Mouse (Mus musculus): ENCODE results near the gene Mettl2. TPM values are rescaled to one million over a fixed set of nuclear protein-coding genes. Genes with fewer than 3 reads are reported as not detected.
A peak's percentile ranks its signal among the peaks of the same experiment; 100 is the strongest.

The Mettl2 gene
- polyA plus RNA-seq, 1 experiment: 0.35 TPM

DNA sequence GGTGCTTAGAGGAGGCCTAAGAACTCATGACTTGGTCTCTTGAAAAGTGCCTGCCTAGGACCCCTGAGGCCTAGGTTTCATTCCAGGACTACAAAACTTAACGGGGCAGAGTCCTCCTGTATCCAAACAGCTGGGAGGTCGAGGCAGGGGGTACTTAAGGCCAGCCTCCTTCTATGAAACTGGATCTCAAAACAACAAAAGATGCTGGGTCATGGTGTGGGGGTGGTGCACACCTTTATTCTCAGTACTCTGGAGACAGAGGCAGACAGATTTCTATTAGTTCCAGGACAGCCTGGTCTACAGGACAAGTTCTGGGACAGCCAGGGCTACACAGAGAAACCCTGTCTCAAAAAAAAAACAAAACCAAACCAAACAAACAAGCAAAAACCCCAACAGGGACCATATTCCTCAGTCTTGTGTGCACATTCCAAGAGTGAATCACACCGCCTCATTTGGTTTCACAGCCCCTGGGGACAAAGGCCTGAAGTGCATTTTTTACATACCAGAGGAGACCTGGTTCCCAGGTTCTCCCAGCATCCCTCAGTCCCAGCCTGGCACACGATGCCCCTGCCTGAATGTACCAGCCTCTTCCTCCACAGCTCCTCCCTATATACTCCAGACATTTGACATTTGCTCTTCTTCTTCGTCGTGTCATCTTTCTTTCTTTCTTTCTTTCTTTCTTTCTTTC is 33.6 kb downstream of the Mettl2 start:
- TF ChIP-seq TAL1 (IDR thresholded peaks at IDR 0.05; ENCODE audit: low read length) (no peak), GATA1 (IDR thresholded peaks at IDR 0.05; ENCODE audit: low read length) (no peak)
- peaks cover 15% of the 10 kb centered on the region for H3K27me3 ChIP-seq (ENCODE audit: control insufficient read depth)
- H3K4me1 ChIP-seq (ENCODE audit: control insufficient read depth): peaks cover 54% of the 10 kb centered on the region

GRCm38 (mm10) chr11:105161411-105161810 is 35.2 kb downstream of the Mettl2 start:
- H3K36me3 ChIP-seq (ENCODE audit: control insufficient read depth): peaks cover 30% of the 10 kb centered on the region
- H3K4me1 ChIP-seq (ENCODE audit: control insufficient read depth): peaks cover 55% of the 10 kb centered on the region
- peaks cover 31% of the 10 kb centered on the region for H3K27me3 ChIP-seq (ENCODE audit: control insufficient read depth)
- H3K4me3 ChIP-seq (replicated peaks): no peak overlapping the region
- TF ChIP-seq TAL1 (IDR thresholded peaks at IDR 0.05; ENCODE audit: low read length) (no peak), GATA1 (IDR thresholded peaks at IDR 0.05; ENCODE audit: low read length) (no peak)
- H3K9me3 ChIP-seq (ENCODE audit: control insufficient read depth, low read length): peaks cover 21% of the 10 kb centered on the region

More for the DNA sequence above, 33.6 kb downstream of the Mettl2 start:
- Histone ChIP-seq H3K4me3 (replicated peaks) (no peak overlapping the region), H3K9me3 (ENCODE audit: control insufficient read depth, low read length) (peaks cover 5% of the 10 kb centered on the region), H3K36me3 (ENCODE audit: control insufficient read depth) (peaks cover 14% of the 10 kb centered on the region)

DNA sequence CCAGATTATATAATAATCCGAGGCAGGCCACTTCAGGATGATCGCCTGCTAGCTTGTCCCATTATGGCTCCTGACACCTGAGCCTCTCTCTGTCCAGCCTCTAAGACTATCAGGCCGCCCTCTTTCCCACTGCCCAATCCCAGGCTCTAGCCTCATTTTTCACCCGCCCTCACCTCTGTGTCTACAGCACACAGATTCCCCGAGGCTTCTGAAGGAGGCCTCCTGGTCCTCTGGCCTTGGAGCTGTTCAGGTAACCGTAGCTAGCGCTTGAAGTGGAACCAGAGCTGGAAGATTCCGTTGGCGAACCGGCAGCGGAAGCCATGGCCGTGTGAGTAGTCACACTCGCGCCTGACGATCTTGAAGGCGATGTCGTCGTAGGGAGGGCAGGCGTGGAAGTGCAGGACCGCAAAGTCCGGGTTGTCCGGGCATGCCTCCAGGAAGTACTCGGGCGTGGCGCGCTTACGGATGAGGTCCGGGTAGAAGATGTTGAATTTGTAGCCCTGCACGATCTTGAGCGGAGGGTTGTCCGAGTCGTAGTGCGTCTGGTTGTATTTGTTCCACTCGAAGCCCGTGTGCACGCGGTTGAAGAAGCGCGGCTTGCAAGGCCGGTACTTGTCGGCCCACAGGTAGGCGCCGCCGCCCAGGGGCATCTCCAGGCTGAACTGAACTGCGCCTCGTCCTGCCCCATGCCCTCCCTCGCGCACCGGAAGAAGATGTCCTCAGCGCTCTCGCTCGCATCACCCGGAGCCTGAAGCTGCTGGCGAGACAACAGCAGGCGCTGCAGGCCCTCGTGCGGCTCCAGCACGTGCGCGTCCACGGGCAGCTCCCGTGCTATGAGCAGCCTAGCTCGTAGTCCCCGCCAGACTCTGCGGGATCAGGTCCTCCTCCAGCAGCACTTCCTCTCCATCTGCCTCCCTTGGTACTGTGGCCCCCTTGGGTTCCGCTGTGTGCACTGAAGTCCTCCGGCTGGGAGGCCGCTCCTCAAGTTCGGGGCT is 38.6 kb downstream of the Mettl2 start:
- H3K9me3 ChIP-seq (ENCODE audit: control insufficient read depth, low read length): peaks cover 27% of the 10 kb centered on the region
- H3K27me3 ChIP-seq (ENCODE audit: control insufficient read depth): peaks cover 37% of the 10 kb centered on the region
- H3K4me3 ChIP-seq (replicated peaks): no peak overlapping the region
- peaks cover 38% of the 10 kb centered on the region for H3K4me1 ChIP-seq (ENCODE audit: control insufficient read depth)
- TF ChIP-seq TAL1 (IDR thresholded peaks at IDR 0.05; ENCODE audit: low read length) (no peak), GATA1 (IDR thresholded peaks at IDR 0.05; ENCODE audit: low read length) (no peak)
- H3K36me3 ChIP-seq (ENCODE audit: control insufficient read depth): peaks cover 46% of the 10 kb centered on the region

DNA sequence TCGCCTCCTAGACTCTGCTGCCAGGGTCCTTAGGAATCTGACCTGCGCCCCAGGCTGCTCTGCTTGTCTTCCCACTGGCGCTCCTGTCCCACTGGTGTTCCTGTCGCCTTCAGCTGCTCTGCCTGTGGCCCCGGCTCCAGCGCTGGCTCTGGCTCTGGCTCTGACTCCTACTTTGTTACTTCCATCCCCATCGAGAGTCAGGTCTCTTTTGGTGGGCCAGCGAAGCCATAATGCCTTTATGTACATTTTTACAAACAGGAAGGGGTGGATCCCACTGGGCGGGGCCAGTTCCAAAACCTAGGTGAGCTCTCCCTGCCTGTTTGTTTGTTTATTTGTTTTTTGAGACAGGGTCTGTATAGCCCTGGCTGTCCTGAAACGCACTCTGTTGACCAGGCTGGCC is 40.6 kb downstream of the Mettl2 start:
- H3K4me1 ChIP-seq (ENCODE audit: control insufficient read depth): peaks cover 45% of the 10 kb centered on the region
- H3K4me3 ChIP-seq (replicated peaks): no peak overlapping the region
- no peak for TF ChIP-seq GATA1 (IDR thresholded peaks at IDR 0.05; ENCODE audit: low read length)
- TF ChIP-seq TAL1 (IDR thresholded peaks at IDR 0.05; ENCODE audit: low read length): no peak
- H3K27me3 ChIP-seq (ENCODE audit: control insufficient read depth): peaks cover 37% of the 10 kb centered on the region
- peaks cover 47% of the 10 kb centered on the region for H3K36me3 ChIP-seq (ENCODE audit: control insufficient read depth)
- peaks cover 27% of the 10 kb centered on the region for H3K9me3 ChIP-seq (ENCODE audit: control insufficient read depth, low read length)

GRCm38 (mm10) chr11:105178516-105178915 is 52.3 kb downstream of the Mettl2 start, which contains the start of gene Tlk2:
TSS of gene Tlk2 (plus strand) at chr11:105178807.
- TF ChIP-seq GATA1 (IDR thresholded peaks at IDR 0.05; ENCODE audit: low read length): no peak
- no peak for TF ChIP-seq TAL1 (IDR thresholded peaks at IDR 0.05; ENCODE audit: low read length)
- Histone ChIP-seq H3K36me3 (ENCODE audit: control insufficient read depth) (peaks cover 44% of the 10 kb centered on the region), H3K9me3 (ENCODE audit: control insufficient read depth, low read length) (no peaks in the 10 kb centered on the region), H3K4me3 (replicated peaks) (peak within 1 kb of the TSS; percentile 86), H3K27me3 (ENCODE audit: control insufficient read depth) (no peaks in the 10 kb centered on the region), H3K4me1 (ENCODE audit: control insufficient read depth) (peaks cover 40% of the 10 kb centered on the region)

DNA sequence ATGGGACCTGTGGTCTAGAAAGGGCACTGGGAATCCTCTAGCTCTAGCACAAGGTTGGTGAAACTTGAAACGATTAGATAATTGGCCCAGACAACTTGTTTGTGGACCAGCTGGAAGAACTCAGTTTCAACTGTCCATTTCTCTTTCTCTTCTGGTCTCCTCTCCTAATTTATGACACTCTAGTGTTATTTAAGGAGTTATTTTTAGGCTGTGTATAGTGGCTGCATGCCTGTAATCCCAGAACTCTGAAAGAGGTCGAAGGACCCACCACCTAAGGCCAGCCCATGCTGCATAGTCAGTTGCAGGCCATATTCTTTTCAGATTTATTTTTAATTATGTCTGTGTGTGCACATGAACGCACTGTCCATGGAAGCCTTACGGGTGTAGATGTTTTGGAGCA is 53.3 kb downstream of the Mettl2 start:
- Histone ChIP-seq H3K4me3 (replicated peaks) (peak overlapping the region; percentile 86), H3K27me3 (ENCODE audit: control insufficient read depth) (no peaks in the 10 kb centered on the region), H3K36me3 (ENCODE audit: control insufficient read depth) (peaks cover 52% of the 10 kb centered on the region), H3K4me1 (ENCODE audit: control insufficient read depth) (peaks cover 46% of the 10 kb centered on the region), H3K9me3 (ENCODE audit: control insufficient read depth, low read length) (no peaks in the 10 kb centered on the region)
- TF ChIP-seq GATA1 (IDR thresholded peaks at IDR 0.05; ENCODE audit: low read length) (no peak), TAL1 (IDR thresholded peaks at IDR 0.05; ENCODE audit: low read length) (no peak)

GRCm38 (mm10) chr11:105180471-105181091 is 54.4 kb downstream of the Mettl2 start:
- Histone ChIP-seq H3K4me3 (replicated peaks) (peak overlapping the region; percentile 86), H3K9me3 (ENCODE audit: control insufficient read depth, low read length) (no peaks in the 10 kb centered on the region), H3K27me3 (ENCODE audit: control insufficient read depth) (no peaks in the 10 kb centered on the region), H3K4me1 (ENCODE audit: control insufficient read depth) (peaks cover 52% of the 10 kb centered on the region), H3K36me3 (ENCODE audit: control insufficient read depth) (peaks cover 60% of the 10 kb centered on the region)
- no peak for TF ChIP-seq TAL1 (IDR thresholded peaks at IDR 0.05; ENCODE audit: low read length)
- TF ChIP-seq GATA1 (IDR thresholded peaks at IDR 0.05; ENCODE audit: low read length): no peak

DNA sequence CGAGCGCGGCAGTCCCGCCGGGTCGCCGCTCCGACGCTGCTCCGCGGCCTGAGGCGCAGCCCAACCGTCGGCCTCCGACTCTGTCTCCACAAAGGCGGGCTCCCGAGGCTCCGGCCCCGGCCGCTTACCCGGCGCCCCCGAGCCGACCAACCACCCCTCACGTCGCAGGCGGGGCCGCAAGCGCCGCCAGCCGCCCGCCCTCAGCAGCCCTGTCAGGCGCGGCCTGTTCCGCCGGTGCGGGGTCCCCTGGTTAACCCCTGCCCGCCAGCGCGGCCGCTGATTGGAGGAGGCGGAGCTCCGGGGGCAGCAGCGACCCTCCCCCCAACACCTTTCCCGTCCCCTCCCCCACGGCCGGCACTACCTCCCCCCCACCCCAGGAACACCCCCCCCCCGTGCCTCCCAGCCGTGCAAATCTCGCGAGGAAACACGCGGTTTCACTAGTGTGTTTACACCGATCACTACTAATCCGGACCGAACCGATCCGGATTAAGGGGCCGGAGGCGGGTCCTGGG is 55.0 kb downstream of the Mettl2 start:
- TF ChIP-seq TAL1 (IDR thresholded peaks at IDR 0.05; ENCODE audit: low read length) (no peak), GATA1 (IDR thresholded peaks at IDR 0.05; ENCODE audit: low read length) (no peak)
- H3K36me3 ChIP-seq (ENCODE audit: control insufficient read depth): peaks cover 60% of the 10 kb centered on the region
- peak overlapping the region; percentile 86 for H3K4me3 ChIP-seq (replicated peaks)
- H3K27me3 ChIP-seq (ENCODE audit: control insufficient read depth): no peaks in the 10 kb centered on the region
- no peaks in the 10 kb centered on the region for H3K9me3 ChIP-seq (ENCODE audit: control insufficient read depth, low read length)
- H3K4me1 ChIP-seq (ENCODE audit: control insufficient read depth): peaks cover 53% of the 10 kb centered on the region

All from erythroblast, embryonic 14.5 days (primary cell).